Mouse (Mus musculus) ZHBTc4 (cell line): ENCODE data around the gene Zfp287.
"Not testable (repeated sequence)": the region's sequence is repeated elsewhere in the genome, so short reads cannot be mapped to it uniquely, and the experiment has no call there.

ENCODE experiments used
- DNase-seq: peaks from one replicate; pipeline ENCODE4 v3.0.0-alpha.2; 2011; ENCODE audit warnings: low read depth, low spot score

Zfp287 gene

GRCm38 (mm10) chr11:62731311-62732021 is at the start of gene Zfp287:
Gene Zfp287 (minus strand): TSS chr11:62731905.
- DNase-seq = peak; percentile 88

GRCm38 (mm10) chr11:62776510-62776909 is 44.8 kb upstream of the Zfp287 start:
- DNase-seq = no peak

GRCm38 (mm10) chr11:62760755-62761457 is 29.2 kb upstream of the Zfp287 start:
- DNase-seq = no peak

GRCm38 (mm10) chr11:62758491-62758890 is 26.8 kb upstream of the Zfp287 start:
- no peak for DNase-seq

- peak; percentile 78 for DNase-seq
Measured at GRCm38 (mm10) chr11:62757906-62758305, 26.2 kb upstream of the Zfp287 start.

GRCm38 (mm10) chr11:62757143-62757507 is 25.4 kb upstream of the Zfp287 start:
- no peak for DNase-seq

GRCm38 (mm10) chr11:62756456-62757142 is 24.9 kb upstream of the Zfp287 start:
- DNase-seq = peak; percentile 99

- no peak for DNase-seq
Measured at GRCm38 (mm10) chr11:62752780-62753179, 21.1 kb upstream of the Zfp287 start, which contains the start of gene Gm10428. Gene Gm10428 (plus strand): TSS chr11:62753100.

- no peak for DNase-seq
Measured at GRCm38 (mm10) chr11:62752191-62752590, 20.5 kb upstream of the Zfp287 start.

GRCm38 (mm10) chr11:62749445-62749844 is 17.7 kb upstream of the Zfp287 start:
- DNase-seq = not testable (repeated sequence)

- DNase-seq = no peak
Measured at GRCm38 (mm10) chr11:62748062-62748461, 16.4 kb upstream of the Zfp287 start.

GRCm38 (mm10) chr11:62747227-62747626 is 15.5 kb upstream of the Zfp287 start:
- DNase-seq = no peak

- peak; percentile 80 for DNase-seq
Measured at GRCm38 (mm10) chr11:62746001-62746533, 14.4 kb upstream of the Zfp287 start.

- peak; percentile 77 for DNase-seq
Measured at GRCm38 (mm10) chr11:62744103-62744502, 12.4 kb upstream of the Zfp287 start.

- no peak for DNase-seq
Measured at GRCm38 (mm10) chr11:62742261-62742957, 10.7 kb upstream of the Zfp287 start.

GRCm38 (mm10) chr11:62741186-62741585 is 9.5 kb upstream of the Zfp287 start:
- DNase-seq = no peak

GRCm38 (mm10) chr11:62732665-62733064 is 960 bp upstream of the Zfp287 start:
- DNase-seq = no peak

- no peak for DNase-seq
Measured at GRCm38 (mm10) chr11:62732022-62732387, 300 bp upstream of the Zfp287 start.

GRCm38 (mm10) chr11:62728276-62728675 is 3.4 kb downstream of the Zfp287 start:
- no peak for DNase-seq

GRCm38 (mm10) chr11:62710657-62711056 is 21.0 kb downstream of the Zfp287 start:
- DNase-seq = no peak

- no peak for DNase-seq
Measured at GRCm38 (mm10) chr11:62708252-62708651, 23.5 kb downstream of the Zfp287 start.

- no peak for DNase-seq
Measured at GRCm38 (mm10) chr11:62706141-62706540, 25.6 kb downstream of the Zfp287 start.
